Mouse (Mus musculus): ENCODE measurements around the gene Snap29. TPM values are rescaled to one million over a fixed set of nuclear protein-coding genes. Genes with fewer than 3 reads are reported as not detected.

Gene Snap29
- polyA plus RNA-seq, 1 experiment from 2014 or later = 5.1 TPM

DNA sequence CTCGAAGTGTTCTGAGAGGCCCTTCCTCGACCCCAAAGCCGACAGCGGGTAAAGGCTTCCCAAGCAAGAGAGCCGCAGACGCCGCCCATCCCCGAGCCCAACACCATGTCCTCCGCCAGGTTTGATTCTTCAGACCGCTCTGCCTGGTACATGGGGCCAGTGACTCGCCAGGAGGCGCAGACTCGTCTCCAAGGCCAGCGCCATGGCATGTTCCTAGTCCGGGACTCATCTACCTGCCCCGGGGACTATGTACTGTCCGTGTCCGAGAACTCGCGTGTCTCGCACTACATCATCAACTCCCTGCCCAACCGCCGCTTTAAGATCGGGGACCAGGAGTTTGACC, 46.6 kb downstream of the Snap29 start:
- Histone ChIP-seq H3K9ac (peak overlapping the region; percentile 95), H3K4me3 (ENCODE audit: low read depth, low read length) (peak overlapping the region; percentile 99), H3K36me3 (ENCODE audit: insufficient read depth) (peaks cover 17% of the 10 kb centered on the region), H3K27ac (ENCODE audit: low read depth) (peak overlapping the region; percentile 96), H3K4me2 (peak overlapping the region; percentile 97), H3K27me3 (ENCODE audit: insufficient read depth, low read length) (no peaks in the 10 kb centered on the region), H3K4me1 (ENCODE audit: insufficient read depth) (peaks cover 10% of the 10 kb centered on the region; the same call in 1 of the 2 replicates), H3K9me3 (ENCODE audit: low read depth, low read length) (no peaks in the 10 kb centered on the region)
- peak; percentile 46 for ATAC-seq (ENCODE audit: insufficient read depth)
- DNase-seq = peak; percentile 62
- 0 out of 2 replicates have a peak, but pooled peaks have one; percentile 3 for TF ChIP-seq CTCF (IDR thresholded peaks at IDR 0.05; ENCODE audit: low read depth)
- 0% methylated on average over 24 of the region's 24 CpGs for WGBS

DNA sequence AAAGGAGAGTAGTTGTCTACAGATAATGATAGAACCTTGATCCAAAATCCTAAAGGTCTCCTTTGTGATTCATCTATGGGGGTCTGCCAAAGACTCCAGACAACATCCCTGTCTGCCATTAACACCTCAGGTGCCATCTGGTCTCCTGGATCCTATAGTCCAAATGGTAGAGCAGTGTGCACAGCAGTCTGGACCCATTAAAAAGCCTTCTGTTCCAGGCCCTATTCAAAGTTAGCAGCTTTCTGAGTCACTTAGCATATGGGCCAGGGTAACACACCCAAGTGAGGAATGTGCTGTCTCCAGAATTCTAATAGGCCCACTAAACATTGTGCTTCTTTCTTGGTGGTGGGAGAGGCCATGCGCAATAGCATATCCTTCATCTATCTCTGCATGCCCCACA, 51.1 kb downstream of the Snap29 start:
- ATAC-seq (ENCODE audit: insufficient read depth) (no peak), DNase-seq (no peak)
- Histone ChIP-seq H3K27me3 (ENCODE audit: insufficient read depth, low read length) (no peaks in the 10 kb centered on the region), H3K9ac (no peak overlapping the region), H3K4me2 (no peak overlapping the region), H3K36me3 (ENCODE audit: insufficient read depth) (peaks cover 33% of the 10 kb centered on the region), H3K4me3 (ENCODE audit: low read depth, low read length) (no peak overlapping the region), H3K4me1 (ENCODE audit: insufficient read depth) (peaks cover 10% of the 10 kb centered on the region; the same call in 1 of the 2 replicates), H3K9me3 (ENCODE audit: low read depth, low read length) (no peaks in the 10 kb centered on the region), H3K27ac (ENCODE audit: low read depth) (no peak overlapping the region)
- WGBS = 97% methylated on average over 1 of the region's 1 CpGs
- TF ChIP-seq CTCF (IDR thresholded peaks at IDR 0.05; ENCODE audit: low read depth) = no peak

DNA sequence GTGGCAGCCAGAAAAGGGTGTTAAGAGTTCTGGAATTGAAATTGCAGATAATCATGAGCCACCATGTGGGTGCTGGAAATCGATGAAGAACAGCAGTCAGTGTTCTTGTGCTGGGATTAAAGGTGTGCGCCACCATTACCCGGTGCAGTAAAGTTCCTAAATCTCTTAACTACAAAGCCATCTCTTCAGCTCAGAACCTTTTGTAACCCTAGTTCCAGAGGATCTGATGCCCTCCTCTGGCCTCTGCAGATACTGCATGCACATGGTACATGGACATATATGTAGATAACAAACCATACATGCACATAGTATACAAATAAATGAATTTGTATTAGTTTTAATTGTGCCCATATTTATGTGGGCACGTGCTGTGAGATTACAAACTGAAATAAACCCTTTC, 54.5 kb downstream of the Snap29 start:
- WGBS = 95% methylated on average over 4 of the region's 4 CpGs
- Histone ChIP-seq H3K27ac (ENCODE audit: low read depth) (no peak overlapping the region), H3K9ac (no peak overlapping the region), H3K4me2 (no peak overlapping the region), H3K4me3 (ENCODE audit: low read depth, low read length) (no peak overlapping the region), H3K4me1 (ENCODE audit: insufficient read depth) (peaks cover 1% of the 10 kb centered on the region; the same call in 1 of the 2 replicates), H3K9me3 (ENCODE audit: low read depth, low read length) (no peaks in the 10 kb centered on the region), H3K36me3 (ENCODE audit: insufficient read depth) (peaks cover 26% of the 10 kb centered on the region), H3K27me3 (ENCODE audit: insufficient read depth, low read length) (no peaks in the 10 kb centered on the region)
- peak; percentile 37 for DNase-seq
- ATAC-seq (ENCODE audit: insufficient read depth) = no peak
- TF ChIP-seq CTCF (IDR thresholded peaks at IDR 0.05; ENCODE audit: low read depth) = peak; percentile 48

DNA sequence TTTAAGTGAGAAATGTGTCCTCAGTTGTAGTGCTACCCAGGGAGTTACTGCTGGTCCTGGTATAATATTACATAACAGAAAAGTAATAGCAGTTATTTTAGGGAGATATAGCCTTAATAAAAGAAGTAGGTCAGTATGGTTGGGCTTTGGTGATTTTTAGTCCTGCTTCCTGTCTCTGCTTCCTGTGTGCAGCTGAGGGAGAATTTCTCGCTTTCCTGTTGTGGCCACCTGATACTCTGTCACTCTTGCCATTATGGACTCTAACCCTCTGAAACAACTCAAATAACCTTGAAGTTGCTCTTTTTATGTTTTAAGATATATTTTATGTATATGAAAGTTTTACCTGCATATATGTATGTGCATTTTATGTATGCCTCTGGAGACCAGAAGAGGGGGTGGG, 55.8 kb downstream of the Snap29 start:
- WGBS = 79% methylated on average over 1 of the region's 1 CpGs
- TF ChIP-seq CTCF (IDR thresholded peaks at IDR 0.05; ENCODE audit: low read depth) = no peak
- ATAC-seq (ENCODE audit: insufficient read depth) = no peak
- H3K9me3 ChIP-seq (ENCODE audit: low read depth, low read length) = no peaks in the 10 kb centered on the region
- no peak for DNase-seq
- no peaks in the 10 kb centered on the region for H3K4me1 ChIP-seq (ENCODE audit: insufficient read depth)
- H3K4me3 ChIP-seq (ENCODE audit: low read depth, low read length) = no peak overlapping the region
- no peak overlapping the region for H3K9ac ChIP-seq
- H3K4me2 ChIP-seq = no peak overlapping the region
- peaks cover 21% of the 10 kb centered on the region; the same call in 1 of the 2 replicates for H3K36me3 ChIP-seq (ENCODE audit: insufficient read depth)
- no peaks in the 10 kb centered on the region for H3K27me3 ChIP-seq (ENCODE audit: insufficient read depth, low read length)
- no peak overlapping the region for H3K27ac ChIP-seq (ENCODE audit: low read depth)

DNA sequence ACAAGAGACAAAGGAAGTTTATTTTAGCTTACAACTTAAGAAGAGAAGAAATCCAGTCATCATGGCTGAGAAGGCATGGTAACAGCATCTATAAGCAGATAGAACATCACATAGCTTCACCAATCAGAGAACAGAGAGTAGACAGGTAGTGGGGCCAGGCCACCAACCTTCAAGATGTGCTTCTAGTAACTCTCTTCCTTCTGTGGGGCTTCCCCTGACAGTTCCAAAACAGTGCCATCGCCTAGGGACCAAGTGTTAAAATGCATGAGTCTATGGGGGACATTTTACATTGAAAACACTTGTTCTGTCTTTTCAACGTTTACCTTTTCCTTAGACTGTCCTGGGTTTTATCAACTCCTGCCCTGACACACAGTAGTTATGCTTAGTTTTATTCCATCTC, 57.4 kb downstream of the Snap29 start:
- no peaks in the 10 kb centered on the region for H3K9me3 ChIP-seq (ENCODE audit: low read depth, low read length)
- DNase-seq (no peak), ATAC-seq (ENCODE audit: insufficient read depth) (no peak)
- no peak overlapping the region for H3K27ac ChIP-seq (ENCODE audit: low read depth)
- H3K36me3 ChIP-seq (ENCODE audit: insufficient read depth) = peaks cover 15% of the 10 kb centered on the region; the same call in 1 of the 2 replicates
- H3K4me2 ChIP-seq = no peak overlapping the region
- 94% methylated on average over 2 of the region's 2 CpGs for WGBS
- no peak overlapping the region for H3K4me3 ChIP-seq (ENCODE audit: low read depth, low read length)
- no peaks in the 10 kb centered on the region for H3K4me1 ChIP-seq (ENCODE audit: insufficient read depth)
- H3K27me3 ChIP-seq (ENCODE audit: insufficient read depth, low read length) = no peaks in the 10 kb centered on the region
- no peak overlapping the region for H3K9ac ChIP-seq
- no peak for TF ChIP-seq CTCF (IDR thresholded peaks at IDR 0.05; ENCODE audit: low read depth)

DNA sequence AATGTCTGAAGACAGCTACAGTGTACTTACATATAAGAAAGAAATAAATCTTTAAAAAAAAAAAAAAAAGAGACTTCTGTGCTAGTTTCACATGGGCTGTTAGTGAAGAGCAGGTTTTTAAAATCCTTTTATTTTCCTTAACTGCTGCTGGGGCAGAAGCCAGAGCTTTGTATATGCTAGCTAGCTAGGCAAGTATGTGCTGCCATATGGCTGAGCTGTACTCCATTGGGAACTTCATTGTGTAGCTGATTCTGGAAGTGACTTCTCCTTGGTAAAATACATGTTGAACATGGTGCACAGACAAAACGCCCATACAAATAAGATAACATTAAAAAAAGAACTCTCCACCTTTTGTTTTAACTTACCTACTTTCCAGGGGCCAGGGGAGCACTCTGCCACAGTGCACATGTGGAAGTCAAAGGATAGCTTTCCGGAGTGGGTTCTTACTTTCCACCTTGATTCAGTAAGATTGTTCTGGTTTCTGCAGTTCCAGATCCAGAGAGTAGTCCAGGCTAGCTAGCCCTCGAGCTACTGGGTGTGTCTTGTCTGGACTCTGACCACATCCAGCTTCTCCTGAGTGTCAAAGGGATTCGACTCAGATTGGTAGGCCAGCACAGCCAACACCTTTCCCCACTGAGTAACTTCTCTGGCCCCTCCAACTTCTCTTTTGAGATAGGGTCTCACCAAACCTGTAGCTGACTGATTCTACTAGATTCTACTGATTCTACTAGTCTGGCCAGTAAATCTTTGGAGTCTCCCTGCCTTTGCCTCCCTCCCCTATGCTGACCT, 61.3 kb downstream of the Snap29 start:
- no peak overlapping the region for H3K27ac ChIP-seq (ENCODE audit: low read depth)
- no peak overlapping the region for H3K9ac ChIP-seq
- ATAC-seq (ENCODE audit: insufficient read depth) = no peak
- 76% methylated on average over 4 of the region's 4 CpGs for WGBS
- no peaks in the 10 kb centered on the region for H3K4me1 ChIP-seq (ENCODE audit: insufficient read depth)
- H3K9me3 ChIP-seq (ENCODE audit: low read depth, low read length) = no peaks in the 10 kb centered on the region
- DNase-seq = no peak
- no peaks in the 10 kb centered on the region for H3K27me3 ChIP-seq (ENCODE audit: insufficient read depth, low read length)
- no peak overlapping the region for H3K4me2 ChIP-seq
- TF ChIP-seq CTCF (IDR thresholded peaks at IDR 0.05; ENCODE audit: low read depth) = no peak
- H3K4me3 ChIP-seq (ENCODE audit: low read depth, low read length) = no peak overlapping the region
- H3K36me3 ChIP-seq (ENCODE audit: insufficient read depth) = peaks cover 37% of the 10 kb centered on the region

DNA sequence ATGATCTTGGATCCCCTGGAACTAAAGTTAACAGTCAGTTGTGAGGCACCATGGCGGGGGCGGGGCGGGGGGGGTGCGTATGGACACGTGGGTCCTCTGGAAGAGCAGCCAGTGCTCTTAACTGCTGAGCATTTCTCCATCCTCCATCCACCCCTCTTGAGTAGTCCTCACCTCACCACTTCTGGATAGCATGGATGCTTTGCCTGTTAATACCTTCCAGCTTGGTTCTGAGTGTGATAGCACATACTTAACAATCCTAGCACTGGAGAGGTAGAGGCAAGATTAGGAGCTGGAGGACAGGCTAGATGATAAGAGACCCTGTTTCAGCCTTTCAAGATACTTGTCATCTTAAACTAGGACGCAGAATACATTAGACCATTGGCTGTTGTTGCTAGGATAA, 66.7 kb downstream of the Snap29 start:
- Histone ChIP-seq H3K4me2 (no peak overlapping the region), H3K4me1 (ENCODE audit: insufficient read depth) (no peaks in the 10 kb centered on the region), H3K9me3 (ENCODE audit: low read depth, low read length) (no peaks in the 10 kb centered on the region), H3K4me3 (ENCODE audit: low read depth, low read length) (no peak overlapping the region), H3K9ac (no peak overlapping the region), H3K27ac (ENCODE audit: low read depth) (no peak overlapping the region), H3K36me3 (ENCODE audit: insufficient read depth) (peaks cover 61% of the 10 kb centered on the region), H3K27me3 (ENCODE audit: insufficient read depth, low read length) (no peaks in the 10 kb centered on the region)
- ATAC-seq (ENCODE audit: insufficient read depth) = no peak
- WGBS = 79% methylated on average over 6 of the region's 6 CpGs
- no peak for DNase-seq
- no peak for TF ChIP-seq CTCF (IDR thresholded peaks at IDR 0.05; ENCODE audit: low read depth)

Data from lung, embryonic 14.5 days (tissue).